Mouse (Mus musculus) kidney, postnatal 0 days (tissue): ENCODE results near the gene Clrn1. TPM values are rescaled to one million over a fixed set of nuclear protein-coding genes. Genes with fewer than 3 reads are reported as not detected.

ENCODE experiments used
- ATAC-seq: fragments of 200-750 bp; cut with Nextera tagmentation; replicated peaks from 2 replicates; pipeline ENCODE4 v1.8.0; 2017; ENCODE audit warnings: low read depth, moderate number of reproducible peaks, moderate TSS enrichment, moderate library complexity; ENCODE audit not compliant: low FRiP score
- DNase-seq: peaks from one replicate; pipeline ENCODE4 v3.0.0-alpha.2; 2016; ENCODE audit warnings: low spot score
- H3K27ac ChIP-seq: fragments of 300-500 bp; sonication (generic); 2 replicates; pipeline ENCODE4 v1.5.1; 2014; ENCODE audit warnings: mild to moderate bottlenecking
- H3K27me3 ChIP-seq: fragments of 300-500 bp; sonication (generic); 2 replicates; pipeline ENCODE4 v1.6.1; 2014; ENCODE audit warnings: low read length, mixed read lengths; ENCODE audit not compliant: insufficient read depth
- H3K36me3 ChIP-seq: fragments of 300-500 bp; sonication (generic); 2 replicates; pipeline ENCODE4 v1.6.1; 2014; ENCODE audit warnings: low read length, mixed read lengths; ENCODE audit not compliant: insufficient read depth
- H3K4me1 ChIP-seq: fragments of 300-500 bp; sonication (generic); replicated peaks from 2 replicates; pipeline ENCODE4 v1.6.1; 2014; ENCODE audit warnings: antibody characterized with exemption, low read length, mixed read lengths; ENCODE audit not compliant: insufficient read depth
- H3K4me2 ChIP-seq: fragments of 300-500 bp; sonication (generic); 2 replicates; pipeline ENCODE4 v1.6.1; 2014; ENCODE audit warnings: mild to moderate bottlenecking, low read length, moderate library complexity, mixed read lengths
- H3K4me3 ChIP-seq: fragments of 300-500 bp; sonication (generic); replicated peaks from 2 replicates; pipeline ENCODE4 v1.5.1; 2014; ENCODE audit warnings: low read depth, low read length
- H3K9ac ChIP-seq: fragments of 300-500 bp; sonication (generic); 2 replicates; pipeline ENCODE4 v1.6.1; 2014; ENCODE audit warnings: low read depth, low read length
- H3K9me3 ChIP-seq: fragments of 300-500 bp; sonication (generic); replicated peaks from 2 replicates; pipeline ENCODE4 v1.6.1; 2016; ENCODE audit warnings: low read length, inconsistent platforms, mixed read lengths
- CTCF ChIP-seq: IDR thresholded peaks from 2 replicates; pipeline ENCODE4 v1.5.1; 2016; ENCODE audit warnings: antibody characterized with exemption, low read depth, mild to moderate bottlenecking, moderate library complexity
- WGBS: fragments of 180-500 bp; shearing (Covaris S2); extraction: QIAGEN DNeasy Blood & Tissue Kit; methylation state at CpG from one replicate; pipeline ENCODE4 v1.1.7; 2014; 5-methylcytosine and 5-hydroxymethylcytosine counted together
- polyA plus RNA-seq: library from polyadenylated mRNA; unstranded; fragments of >200 nt; fragmentation: Nextera tagmentation; extraction: Ambion mirVana; gene quantifications from 2 replicates; pipeline ENCODE4 v1.2.1, GENCODE M21; 2015

The Clrn1 gene
- polyA plus RNA-seq, 1 experiment from 2014 or later, result 1.1 TPM

GRCm38 (mm10) chr3:58808636-58809035 is 76.5 kb downstream of the Clrn1 start:
- H3K9ac ChIP-seq, result no peak overlapping the region
- WGBS, result 88% methylated on average over 5 of the region's 5 CpGs
- H3K4me2 ChIP-seq, result no peak overlapping the region
- H3K27ac ChIP-seq, result no peak overlapping the region
- no peak for TF ChIP-seq CTCF
- no peaks in the 10 kb centered on the region for H3K9me3 ChIP-seq
- ATAC-seq (no peak), DNase-seq (no peak)
- no peaks in the 10 kb centered on the region for H3K36me3 ChIP-seq
- no peak overlapping the region for H3K4me3 ChIP-seq
- H3K27me3 ChIP-seq, result no peaks in the 10 kb centered on the region
- H3K4me1 ChIP-seq, result no peaks in the 10 kb centered on the region

- no peaks in the 10 kb centered on the region for H3K9me3 ChIP-seq
- no peaks in the 10 kb centered on the region for H3K27me3 ChIP-seq
- no peak for TF ChIP-seq CTCF
- ATAC-seq (no peak), DNase-seq (no peak)
- 81% methylated on average over 6 of the region's 6 CpGs for WGBS
- no peak overlapping the region for H3K9ac ChIP-seq
- no peak overlapping the region for H3K27ac ChIP-seq
- no peaks in the 10 kb centered on the region for H3K36me3 ChIP-seq
- H3K4me1 ChIP-seq, result no peaks in the 10 kb centered on the region
- H3K4me3 ChIP-seq, result no peak overlapping the region
- H3K4me2 ChIP-seq, result no peak overlapping the region
Measured at GRCm38 (mm10) chr3:58804745-58805144, 80.4 kb downstream of the Clrn1 start.

GRCm38 (mm10) chr3:58798676-58799075 is 86.5 kb downstream of the Clrn1 start:
- no peak for TF ChIP-seq CTCF
- Histone ChIP-seq H3K27me3 (no peaks in the 10 kb centered on the region), H3K9ac (no peak overlapping the region), H3K4me3 (no peak overlapping the region), H3K36me3 (no peaks in the 10 kb centered on the region), H3K9me3 (no peaks in the 10 kb centered on the region), H3K27ac (no peak overlapping the region), H3K4me1 (no peaks in the 10 kb centered on the region), H3K4me2 (no peak overlapping the region)
- ATAC-seq (no peak), DNase-seq (no peak)
- WGBS, result 78% methylated on average over 4 of the region's 4 CpGs

GRCm38 (mm10) chr3:58798245-58798644 is 86.9 kb downstream of the Clrn1 start:
- 84% methylated on average over 8 of the region's 8 CpGs for WGBS

More at GRCm38 (mm10) chr3:58798245-58798644, 86.9 kb downstream of the Clrn1 start:
- H3K4me3 ChIP-seq, result no peak overlapping the region
- no peak overlapping the region for H3K27ac ChIP-seq
- H3K9ac ChIP-seq, result no peak overlapping the region
- ATAC-seq (no peak), DNase-seq (no peak)
- no peak for TF ChIP-seq CTCF
- no peaks in the 10 kb centered on the region for H3K9me3 ChIP-seq
- no peak overlapping the region for H3K4me2 ChIP-seq
- no peaks in the 10 kb centered on the region for H3K27me3 ChIP-seq
- H3K36me3 ChIP-seq, result no peaks in the 10 kb centered on the region
- no peaks in the 10 kb centered on the region for H3K4me1 ChIP-seq

Other genes with a start within 250 kb of the Clrn1 start
- not detected in 2 replicates for gene Erich6, start 248.1 kb downstream of the Clrn1 start, polyA plus RNA-seq
- gene Siah2, start 192.9 kb downstream of the Clrn1 start, polyA plus RNA-seq, result 5.5 TPM in 2 replicates
- not detected in 2 replicates for gene Mindy4b-ps, start 63.0 kb downstream of the Clrn1 start, polyA plus RNA-seq
- 0.82 and 0.98 TPM in 2 replicates for gene Med12l, start 120.5 kb upstream of the Clrn1 start, polyA plus RNA-seq
- gene Gpr171, start 216.5 kb upstream of the Clrn1 start, polyA plus RNA-seq, result 0.20 and 0.27 TPM in 2 replicates